19 mouse cellular contexts compared by ENCODE assay signal in the genomic region with DNA sequence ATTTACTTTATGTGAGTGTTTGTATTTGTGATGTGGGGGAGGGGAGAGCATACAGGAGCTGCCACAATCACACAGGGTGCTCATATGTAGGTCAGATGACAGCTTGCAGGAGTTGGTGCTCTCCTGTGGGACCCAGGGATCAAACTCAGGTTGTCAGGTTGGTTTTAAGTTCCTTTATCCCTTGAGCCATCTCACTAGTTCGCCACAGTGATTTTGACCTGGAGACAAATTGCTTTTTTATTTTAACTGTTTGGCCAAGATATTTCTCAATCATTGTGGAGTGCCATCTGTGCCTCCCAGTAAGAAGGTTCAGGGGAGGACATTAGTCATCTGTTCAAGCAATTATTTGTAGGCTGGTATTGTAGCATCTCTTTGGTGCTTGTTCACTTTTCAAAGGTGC. TPM values are rescaled to one million over a fixed set of nuclear protein-coding genes. Genes with fewer than 3 reads are reported as not detected.
DNase-seq lines count a peak whose midpoint lies in the region; ATAC-seq lines count a peak whose summit lies in the region.
"Had no signal": no experiment of that assay in that cellular context is flagged by ENCODE, and none has a peak within 500 bp of the region (broad histone marks: within the 10 kb centered on the region; RNA-seq: fewer than 3 reads in every experiment).

No protein-coding gene starts in this region.

- DNase-seq in adipocyte (ENCODE audit: low spot score), result peak; percentile 25
- peak; percentile 32 for DNase-seq in cerebellum, adult 11 months
- peak; percentile 42 for DNase-seq in cerebellum, adult 8-10 months
- DNase-seq in cerebellum, postnatal 25 days, result peak; percentile 31 to 44
- DNase-seq in urinary bladder, postnatal 25 days (ENCODE audit: low spot score), result no peak
- DNase-seq: adrenal gland, adult 8-10 months; adrenal gland, postnatal 36 days; forebrain, postnatal 0 days; gastrocnemius, adult 2 months; gastrocnemius, postnatal 25 days; heart, adult 2 months; heart, postnatal 14 days; kidney, adult 18-20 months had no signal

- no peak for ATAC-seq in megakaryocyte progenitor cell, adult 5-6 weeks (replicated peaks; ENCODE audit: poor library complexity)
- ATAC-seq: activated CD4-positive, CD25-positive, alpha-beta regulatory T cell, adult 4 months; forebrain, embryonic 13.5 days; forebrain, postnatal 0 days; intestine, embryonic 15.5 days; Patski had no signal

RNA-seq across cellular contexts. Expression of a gene that starts 48.2 kb away (rescaled TPM):
- total RNA-seq in megakaryocyte progenitor cell, adult 5-6 weeks (2015), result not detected in 2 replicates
- not detected in 2 replicates for total RNA-seq in megakaryocyte progenitor cell, adult 5-6 weeks (2017)
- total RNA-seq: adrenal gland, postnatal 36 days; CH12.LX; gastrocnemius, adult 2 months; gastrocnemius, postnatal 25 days; heart, postnatal 14 days had no signal
